Mouse (Mus musculus): ENCODE results near the gene Zfp36l2.

GRCm38 (mm10) chr17:84164146-84164545 lies 23.6 kb downstream of the Zfp36l2 start:
- TF ChIP-seq CTCF (IDR thresholded peaks at IDR 0.05) (no peak), EP300 (IDR thresholded peaks at IDR 0.05) (no peak)
